Mouse (Mus musculus): ENCODE results near the gene Oxct2b.
"Not testable (repeated sequence)": the region's sequence is repeated elsewhere in the genome, so short reads cannot be mapped to it uniquely, and the experiment has no call there.

Oxct2b gene

DNA sequence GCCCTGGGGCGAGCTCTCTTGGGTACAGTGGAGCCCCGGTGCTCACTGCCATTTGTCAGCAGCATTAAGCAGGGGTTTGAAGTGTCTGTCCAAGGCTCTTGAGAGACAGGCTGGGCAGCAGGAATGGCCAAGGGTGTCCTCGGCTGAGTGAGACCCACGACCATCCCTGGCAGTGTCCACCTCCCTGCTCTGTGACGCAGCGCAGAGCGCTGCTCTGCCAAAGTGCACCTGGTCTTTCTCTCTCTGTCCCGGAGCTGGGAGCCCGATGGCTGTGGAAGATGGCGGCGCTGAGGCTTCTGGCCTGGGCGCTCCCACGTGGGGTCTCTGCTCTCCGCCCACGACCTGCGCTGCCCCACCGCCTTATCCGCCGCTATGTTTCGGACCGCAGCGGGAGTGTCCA, at the start of gene Oxct2b:
Oxct2b (plus strand) TSS at position 256 of the 400 bp plus-strand sequence.
- no peak for DNase-seq

DNA sequence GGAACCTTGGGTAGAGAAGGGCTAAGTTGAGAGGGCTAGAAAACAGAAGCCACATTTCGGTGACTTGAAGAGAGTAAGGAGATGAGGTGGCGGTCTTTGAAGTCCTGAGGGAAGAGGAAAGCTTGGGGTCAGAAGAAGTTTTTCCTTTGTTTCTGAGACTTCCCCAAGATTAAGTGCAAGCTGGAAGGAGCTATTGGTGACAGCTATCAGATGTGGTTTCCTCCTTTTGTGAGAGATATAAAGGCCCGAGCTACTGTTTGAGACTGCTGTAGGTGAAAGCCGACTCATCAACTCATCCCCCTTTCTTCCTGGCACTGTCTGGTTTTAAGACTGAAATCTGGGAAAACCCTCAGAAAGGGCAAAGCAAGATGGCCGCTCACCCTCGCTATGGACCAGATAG, 47.4 kb upstream of the Oxct2b start:
- DNase-seq, result no peak

DNA sequence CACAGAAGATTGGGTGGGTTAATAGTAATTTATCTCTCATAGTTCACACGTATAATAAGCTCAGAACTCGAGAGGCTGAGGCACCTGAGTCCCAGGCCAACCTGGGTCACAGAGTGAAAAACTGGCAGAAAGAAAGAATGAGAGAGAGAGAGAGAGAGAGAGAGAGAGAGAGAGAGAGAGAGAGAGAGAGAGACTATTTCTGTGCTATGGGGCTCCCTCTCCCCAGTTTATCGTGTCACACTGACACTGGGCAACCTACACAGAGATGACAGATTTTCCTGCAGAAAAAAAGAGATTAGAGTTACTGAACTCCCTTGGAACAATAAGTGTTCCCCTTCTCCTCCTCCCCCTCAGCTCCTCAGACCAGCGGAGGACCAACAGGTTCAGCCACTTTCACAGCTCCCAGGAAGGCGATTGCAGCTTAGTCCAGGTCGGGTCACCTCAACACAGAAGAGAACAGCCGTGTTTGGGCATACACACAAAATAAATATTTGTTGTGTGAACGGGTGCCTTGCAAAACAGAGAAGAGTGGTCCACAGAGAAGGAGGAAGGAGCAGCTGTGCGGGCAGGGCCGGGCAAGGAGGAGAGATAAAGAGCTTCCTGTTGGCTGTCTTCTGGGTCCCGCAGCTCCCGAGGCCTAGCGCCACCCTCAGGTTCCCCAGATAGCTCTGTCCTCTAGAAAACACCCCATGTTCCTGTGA, 44.6 kb upstream of the Oxct2b start:
- peak; percentile 67 for DNase-seq

DNA sequence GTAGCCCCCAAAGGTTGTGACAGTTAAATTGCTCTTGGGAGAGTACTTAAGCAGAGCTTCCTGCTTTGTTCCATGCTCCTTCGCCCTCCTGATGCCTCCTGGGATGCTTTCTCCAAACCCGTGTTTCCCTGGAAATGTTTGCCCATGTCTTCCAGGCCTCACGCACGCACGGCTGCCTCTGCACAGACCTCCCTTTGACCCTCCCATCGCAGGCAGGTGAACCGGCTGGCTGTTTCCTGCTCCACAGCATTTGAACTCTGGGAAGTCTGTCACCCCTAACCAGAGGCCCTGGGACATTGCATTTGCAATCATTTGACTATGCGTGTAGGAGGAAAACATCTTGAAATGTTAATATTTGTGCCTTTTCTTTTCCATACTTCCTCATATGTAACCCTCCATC, 39.1 kb upstream of the Oxct2b start:
- DNase-seq, result no peak

DNA sequence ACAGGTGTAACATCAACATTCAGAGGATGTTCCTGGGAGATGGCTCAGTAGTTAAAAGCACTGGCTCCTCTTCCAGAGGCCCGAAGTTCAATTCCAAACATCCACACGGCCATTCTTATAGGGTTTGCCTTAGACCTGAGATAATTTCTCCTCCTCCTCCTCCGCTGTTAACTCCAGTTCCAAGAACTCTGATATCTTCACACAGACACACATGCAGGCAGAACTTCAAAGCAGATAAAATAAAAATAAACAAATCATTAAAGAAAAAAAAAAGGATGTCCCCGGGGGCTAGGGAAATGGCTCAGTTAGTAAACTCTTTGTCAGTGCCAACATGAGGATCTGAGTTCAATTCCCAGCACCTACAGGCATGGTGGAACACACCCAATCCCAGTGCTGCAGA, 37.8 kb upstream of the Oxct2b start:
- DNase-seq, result no peak

DNA sequence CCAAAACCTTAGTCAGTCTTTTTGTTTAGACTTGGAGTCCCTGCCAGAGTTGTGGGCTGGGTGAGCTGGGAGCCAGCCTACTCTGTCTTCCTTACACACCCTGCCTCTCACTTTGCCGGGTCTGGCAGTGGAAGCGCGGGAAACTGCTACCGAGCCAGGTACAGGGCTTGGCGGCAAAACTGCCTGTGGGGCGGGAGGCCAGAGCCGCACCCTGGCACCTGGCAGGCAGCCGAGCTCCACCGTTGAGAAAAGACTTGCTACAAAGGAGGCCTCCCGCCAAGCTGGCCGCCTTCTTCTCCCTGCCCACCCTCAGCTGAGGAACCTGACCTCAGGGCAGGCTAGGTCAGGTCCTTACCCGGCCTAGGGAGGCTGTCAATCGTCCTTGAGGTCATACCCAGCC, 35.3 kb upstream of the Oxct2b start:
- DNase-seq, result peak; percentile 36

DNA sequence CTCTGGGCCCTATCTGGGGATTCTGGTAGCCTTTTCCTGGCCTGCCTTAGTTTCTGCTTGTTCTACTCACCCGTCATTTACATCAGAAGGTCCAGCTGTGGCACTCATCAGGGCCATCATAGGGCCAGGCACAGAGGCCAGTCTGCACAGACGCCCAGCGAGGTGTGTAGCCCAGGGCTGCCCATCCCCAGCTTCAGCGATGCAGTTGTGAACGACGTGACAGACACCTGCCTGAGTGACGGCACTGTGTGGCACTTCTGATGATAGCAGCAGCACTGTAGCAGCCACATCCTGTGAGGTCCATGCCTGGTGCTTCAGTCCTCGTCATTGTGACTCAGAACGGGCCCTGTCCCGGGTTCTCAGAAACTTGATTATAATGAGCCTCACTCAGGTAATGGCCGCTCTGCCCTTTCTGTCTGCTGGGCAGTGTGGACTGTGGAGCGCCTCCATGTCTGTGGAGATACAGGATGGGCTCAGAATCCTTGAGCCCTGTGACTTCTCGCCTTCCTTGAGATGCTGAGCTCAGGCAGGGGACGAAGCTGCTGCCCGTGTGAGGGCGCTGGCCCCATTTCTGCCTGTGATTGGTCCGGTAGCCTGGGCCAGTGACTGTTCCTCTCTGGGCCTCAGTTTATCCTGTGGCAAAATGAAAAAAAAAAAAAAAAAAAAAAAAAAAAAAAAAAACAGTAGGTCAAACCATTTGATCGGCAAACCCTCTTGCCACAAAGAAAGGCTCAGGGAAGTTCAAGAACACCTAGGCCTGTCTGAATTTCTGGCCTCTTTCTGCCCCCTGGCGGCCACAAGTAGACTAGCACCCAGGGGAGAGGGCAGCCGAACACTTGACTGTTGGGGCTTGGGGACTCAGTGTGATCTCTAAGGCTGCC, 33.5 kb upstream of the Oxct2b start:
- DNase-seq, result peak; percentile 44

DNA sequence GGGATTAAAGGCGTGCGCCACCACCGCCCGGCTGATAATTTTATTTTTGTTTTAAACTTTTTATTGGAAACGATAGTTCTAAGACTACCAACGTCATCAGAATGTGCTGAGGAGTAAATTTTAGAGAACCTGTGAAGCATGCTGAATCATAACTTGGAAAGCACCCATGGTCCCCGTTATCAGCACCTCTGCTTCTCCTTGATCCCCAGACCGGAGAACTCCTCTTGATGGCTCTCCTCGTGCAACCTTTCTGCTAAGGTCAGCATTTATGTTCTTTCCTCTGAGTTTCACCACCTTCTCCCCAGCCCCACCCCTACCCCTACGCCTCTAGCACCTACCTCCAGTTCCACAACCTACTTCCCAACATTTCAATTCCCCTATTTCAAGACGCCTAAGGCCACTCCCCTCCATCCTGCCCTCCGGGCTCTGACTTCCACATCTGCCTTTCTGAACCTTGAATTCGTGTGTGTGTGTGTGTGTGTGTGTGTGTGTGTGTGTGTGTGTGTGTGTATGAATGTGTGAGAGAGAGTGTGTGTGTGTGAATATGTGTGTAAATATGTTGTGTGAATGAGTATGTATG, 32.7 kb upstream of the Oxct2b start:
- DNase-seq, result no peak

DNA sequence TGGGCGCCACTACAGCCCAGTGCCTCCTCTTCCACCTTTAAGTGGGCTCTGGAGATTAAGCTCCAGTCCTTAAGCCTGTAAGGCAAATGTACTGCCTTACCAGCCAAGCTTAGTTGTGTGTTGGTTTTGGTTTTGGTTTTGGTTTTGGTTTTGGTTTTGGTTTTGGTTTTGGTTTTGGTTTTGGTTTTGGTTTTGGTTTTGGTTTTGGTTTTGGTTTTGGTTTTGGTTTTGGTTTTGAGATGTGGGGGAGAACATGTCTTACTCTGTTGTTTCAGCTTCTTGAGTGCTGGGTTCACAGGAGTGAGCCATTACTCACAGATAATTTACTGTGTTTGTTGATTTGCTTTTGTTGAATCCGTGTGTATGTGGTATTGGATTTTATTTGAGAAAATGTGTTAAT, 30.8 kb upstream of the Oxct2b start:
- no peak for DNase-seq

DNA sequence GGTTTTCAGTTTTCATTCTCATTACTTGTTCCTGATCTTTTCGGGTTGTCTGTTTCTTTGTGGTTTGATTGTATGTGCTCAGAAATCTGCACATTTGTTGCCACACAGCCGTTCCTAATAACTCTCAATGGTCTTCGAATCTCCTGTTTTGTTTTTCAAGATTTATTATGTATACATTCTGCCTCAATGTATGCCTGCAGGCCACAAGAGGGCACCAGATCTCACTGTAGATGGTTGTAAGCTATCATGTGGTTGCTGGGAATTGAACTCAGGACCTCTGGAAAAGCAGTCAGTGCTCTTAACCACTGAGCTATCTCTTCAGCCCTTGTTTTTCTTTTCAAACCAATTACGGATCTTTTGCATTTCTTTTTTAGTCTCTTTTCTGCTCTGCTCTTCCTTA, 29.7 kb upstream of the Oxct2b start:
- DNase-seq, result no peak

DNA sequence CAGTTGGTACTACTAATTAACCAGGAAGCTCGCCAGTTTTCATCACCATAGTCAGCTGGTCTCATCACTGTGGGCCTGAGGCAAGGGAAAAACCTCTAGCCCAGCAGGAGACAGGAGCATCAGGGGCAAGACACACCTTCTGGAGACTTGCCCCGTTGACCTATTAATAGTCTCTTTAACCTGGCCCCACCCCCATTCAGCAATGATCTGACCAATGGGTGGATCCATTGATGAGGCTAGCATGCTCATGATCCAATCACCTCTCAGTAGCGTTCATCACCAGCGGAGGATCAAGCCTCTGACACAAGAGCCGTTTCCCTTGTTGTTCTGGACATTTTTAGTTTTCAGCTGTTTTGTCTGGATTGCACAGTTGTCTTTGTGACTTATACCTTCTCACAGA, 23.4 kb upstream of the Oxct2b start:
- DNase-seq, result no peak

DNA sequence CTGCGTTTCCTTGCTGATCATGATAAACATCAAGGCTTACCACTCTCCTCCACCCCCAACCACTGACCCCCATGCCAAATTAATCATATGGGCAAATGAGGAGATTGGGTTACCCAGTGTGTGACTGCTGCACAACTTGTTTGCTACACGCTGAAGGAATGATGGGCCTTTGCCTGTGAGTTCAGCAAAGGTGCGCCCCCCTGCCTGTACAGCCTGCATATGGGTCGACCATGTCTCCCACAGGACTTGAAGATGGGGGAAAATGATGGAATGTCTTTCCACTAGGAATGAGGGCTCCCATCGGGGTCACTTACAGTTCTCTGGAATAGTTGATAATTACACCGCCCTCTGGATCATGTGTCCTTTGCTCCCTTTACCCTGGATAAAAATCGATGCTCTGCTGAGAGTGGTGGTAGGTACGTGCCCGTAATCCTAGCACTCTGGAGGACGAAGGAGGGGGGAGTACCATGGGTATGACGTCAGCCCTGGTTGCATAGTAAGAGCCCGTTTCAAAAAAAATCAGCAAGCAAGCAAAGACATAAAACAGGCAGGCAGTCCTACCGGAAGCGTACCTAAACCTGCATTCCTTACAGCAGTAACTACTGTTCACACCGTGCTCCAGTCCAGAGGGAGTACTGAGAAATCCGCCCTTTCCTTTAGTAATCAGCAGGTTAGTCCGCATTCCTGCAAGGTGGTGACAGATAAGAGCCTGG, 22.8 kb upstream of the Oxct2b start:
- no peak for DNase-seq

DNA sequence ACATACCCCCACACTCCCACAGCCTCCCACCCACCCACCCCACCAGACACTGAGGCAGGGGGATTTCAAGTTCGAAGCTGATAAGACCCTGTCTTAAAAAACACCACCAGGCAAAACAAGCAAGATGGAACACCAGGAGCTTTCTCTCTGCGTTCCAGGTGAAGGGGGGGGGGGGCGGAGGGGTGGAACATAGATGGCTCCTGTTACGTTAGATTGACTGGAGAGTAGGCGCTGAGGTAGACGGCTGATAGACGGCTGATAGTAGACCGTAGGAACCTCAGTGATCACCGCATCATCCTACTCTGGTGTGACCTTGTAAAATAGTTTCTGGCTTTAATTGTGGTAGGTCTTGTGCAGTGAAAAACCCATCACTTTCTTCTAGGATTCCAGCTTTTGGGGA, 22.2 kb upstream of the Oxct2b start:
- DNase-seq, result no peak

DNA sequence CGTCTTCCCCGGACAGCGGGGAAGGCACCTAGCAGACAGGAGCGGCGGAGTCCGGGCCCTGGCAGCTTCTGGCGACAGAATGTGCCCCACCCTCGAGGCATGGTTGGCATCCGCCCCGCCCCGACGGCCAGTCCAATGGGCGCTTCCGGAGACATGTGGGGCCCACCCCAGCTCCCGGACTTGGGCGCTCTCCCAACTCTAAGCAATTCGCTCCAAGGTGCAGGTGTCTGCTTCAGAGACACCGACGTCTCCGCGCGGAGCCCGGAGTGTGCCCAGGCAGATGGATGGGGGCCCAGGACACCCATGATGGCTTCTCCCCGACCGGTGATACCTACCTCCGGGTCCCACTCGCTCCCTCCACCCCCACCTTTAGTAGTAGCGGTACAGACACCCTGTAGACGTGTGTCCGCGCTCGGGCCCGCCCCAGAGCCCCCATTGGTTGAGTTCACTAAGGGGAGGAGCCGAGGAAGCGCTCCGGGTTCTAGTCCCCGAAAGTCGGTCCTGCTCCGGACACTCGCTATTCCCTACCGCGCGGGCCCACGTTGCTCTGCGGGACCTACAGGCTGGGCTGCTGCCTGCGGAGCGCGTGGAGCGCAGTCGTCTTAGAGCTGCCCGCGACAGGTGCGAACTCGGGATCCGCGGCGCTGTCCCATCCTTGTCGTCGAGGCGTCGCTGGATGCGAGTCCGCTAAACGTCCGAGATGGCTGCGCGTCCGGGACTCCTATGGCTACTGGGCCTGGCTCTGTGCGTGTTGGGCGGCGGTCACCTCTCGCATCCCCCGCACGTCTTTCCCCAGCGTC, 11.2 kb upstream of the Oxct2b start, which contains the start of gene Bmp8b:
Bmp8b (plus strand) TSS at position 515 of the 800 bp plus-strand sequence.
- no peak for DNase-seq

DNA sequence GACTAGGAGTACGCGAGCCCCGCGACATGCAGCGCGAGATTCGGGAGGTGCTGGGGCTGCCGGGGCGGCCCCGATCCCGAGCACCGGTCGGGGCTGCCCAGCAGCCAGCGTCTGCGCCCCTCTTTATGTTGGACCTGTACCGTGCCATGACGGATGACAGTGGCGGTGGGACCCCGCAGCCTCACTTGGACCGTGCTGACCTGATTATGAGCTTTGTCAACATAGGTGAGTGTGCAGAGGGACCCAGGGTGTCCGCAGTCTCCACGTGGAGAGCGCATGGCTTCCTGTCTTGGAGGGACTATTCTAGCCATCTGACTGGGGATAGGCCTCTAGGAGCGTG, 10.6 kb upstream of the Oxct2b start:
- no peak for DNase-seq

DNA sequence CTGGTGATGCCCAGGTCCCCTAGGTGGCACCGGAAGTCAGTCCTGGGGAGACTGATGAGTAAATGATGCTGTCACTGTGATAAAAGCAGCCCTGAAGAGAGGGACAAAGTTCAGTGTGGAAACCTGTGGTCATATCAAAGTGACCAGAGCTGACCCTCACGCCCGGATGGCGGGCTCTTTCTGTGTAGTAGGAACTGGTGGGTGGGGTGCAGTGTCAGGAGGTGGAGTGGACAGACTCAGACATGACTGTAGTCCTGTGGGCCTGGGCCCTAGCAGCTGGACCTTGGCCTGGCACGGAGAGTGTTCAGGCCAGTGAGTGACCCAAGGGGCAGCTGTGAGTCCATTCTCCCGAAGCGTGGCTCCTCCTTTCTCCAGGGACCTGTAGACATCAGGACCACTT, 10.1 kb upstream of the Oxct2b start:
- not testable (repeated sequence) for DNase-seq

DNA sequence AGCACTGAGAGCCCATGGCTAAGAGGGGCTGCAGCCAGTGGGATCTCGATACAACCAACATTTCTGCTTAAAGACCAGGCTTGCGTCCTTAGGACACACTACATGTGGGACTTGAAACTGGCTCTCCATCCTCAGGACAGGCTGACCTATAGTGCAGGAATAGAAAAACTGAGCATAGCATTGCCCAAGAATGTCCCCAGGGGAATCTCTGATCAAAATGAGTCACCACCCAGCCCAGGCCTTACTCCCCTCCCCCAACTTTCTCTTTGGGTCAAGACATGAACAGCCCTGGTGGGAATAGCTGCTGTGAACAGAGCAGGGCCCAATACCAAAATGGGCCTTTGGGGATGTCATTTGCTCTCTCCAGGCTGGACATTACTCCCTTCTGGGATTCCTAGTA, 9.2 kb upstream of the Oxct2b start:
- no peak for DNase-seq

DNA sequence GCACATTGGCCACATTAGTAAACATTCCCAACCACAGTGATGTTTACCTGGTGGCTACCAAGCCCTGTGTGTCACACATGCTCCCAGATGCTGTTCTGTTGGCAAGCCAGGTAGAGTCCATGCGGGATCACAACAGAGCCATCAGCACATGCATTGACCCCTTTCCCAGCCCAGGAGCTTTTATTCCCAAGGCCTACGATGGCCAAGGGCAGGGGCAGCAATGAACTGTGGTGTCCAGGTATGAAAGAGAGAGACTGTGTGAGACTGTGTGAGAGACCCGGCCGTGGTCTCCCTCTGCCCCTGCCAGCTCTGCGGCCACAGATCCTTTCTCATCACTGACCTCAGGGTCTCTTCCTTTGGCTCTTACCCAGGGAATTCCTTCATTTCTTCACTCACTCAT, 8.0 kb upstream of the Oxct2b start:
- DNase-seq, result no peak

DNA sequence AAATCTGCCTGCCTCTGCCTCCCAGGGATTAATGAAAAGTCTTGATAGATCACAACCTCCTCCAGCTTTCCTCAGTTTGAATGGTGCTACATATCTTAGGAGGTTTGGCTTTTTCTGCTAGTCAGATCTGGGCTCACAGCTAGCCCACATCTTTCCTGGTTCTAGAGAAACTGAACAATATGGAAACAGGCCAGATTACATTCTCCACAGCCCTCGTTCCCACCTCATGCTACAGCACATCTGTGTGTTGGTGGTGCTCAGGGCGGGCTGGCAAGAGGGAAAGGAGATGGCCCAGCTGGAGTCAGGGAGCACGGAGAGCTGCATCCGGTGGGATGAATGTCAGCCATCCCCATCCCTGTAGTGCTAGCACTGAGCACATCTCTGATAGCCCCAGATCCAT, 5.3 kb upstream of the Oxct2b start:
- DNase-seq, result no peak

DNA sequence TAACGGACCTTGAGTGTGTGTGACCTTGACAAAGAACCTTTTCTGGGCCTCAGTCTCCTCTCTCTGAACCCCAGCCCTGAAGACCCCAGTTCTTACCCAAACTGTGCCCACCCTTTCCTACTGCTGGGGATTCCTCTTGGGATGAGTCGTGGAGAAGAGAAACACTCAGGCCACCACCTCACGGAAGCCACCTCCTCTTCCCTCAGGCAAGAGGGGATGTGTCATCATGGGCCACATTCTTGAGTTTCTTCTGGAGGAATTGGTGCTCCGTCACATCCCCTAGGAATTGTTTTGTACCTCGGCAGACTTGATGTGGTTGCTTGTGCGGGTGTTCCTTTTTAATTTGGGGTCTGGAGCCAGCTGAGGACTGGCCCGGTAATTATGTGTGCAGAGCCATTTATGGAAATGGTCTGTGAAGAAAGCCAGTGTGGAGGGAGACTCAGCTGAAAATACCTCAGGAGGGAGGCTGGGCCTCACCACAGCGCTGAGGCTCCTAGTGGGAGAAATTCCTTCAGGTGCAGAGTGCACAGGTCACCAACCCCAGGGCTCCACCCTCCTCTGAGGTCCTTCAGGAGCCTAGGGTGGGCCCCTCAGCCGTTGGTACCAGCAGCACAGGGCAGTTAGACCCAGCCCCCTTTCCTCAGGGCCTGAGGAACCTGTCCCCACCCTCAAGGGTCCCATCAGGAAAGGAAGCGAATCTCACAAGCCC, 4.6 kb upstream of the Oxct2b start:
- DNase-seq, result not testable (repeated sequence)

DNA sequence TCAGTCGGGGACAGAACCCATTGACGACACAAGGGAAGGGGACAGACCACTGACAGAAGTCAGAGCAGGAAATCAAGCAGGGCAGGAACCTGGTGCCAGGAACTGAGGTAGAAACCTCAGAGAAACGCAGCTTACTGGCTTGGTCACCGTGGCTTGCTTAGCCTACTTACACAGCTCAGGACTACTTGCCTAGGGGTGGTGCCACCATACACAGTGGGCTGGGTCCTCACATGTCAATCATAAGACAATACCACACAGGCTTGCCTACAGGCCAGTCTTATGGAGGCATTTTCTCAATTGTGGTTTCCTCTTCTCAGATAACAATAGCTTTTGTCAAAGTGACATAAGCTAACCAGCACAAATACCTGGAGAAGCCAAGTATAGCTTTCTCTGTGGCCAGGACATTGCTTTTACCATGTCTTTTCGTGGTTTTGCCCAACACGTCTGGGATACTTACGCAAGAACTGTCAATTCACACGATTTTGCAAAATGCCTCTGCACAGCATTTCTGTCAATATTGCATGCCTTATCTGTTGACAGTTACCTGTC, 3.8 kb upstream of the Oxct2b start:
- no peak for DNase-seq

DNA sequence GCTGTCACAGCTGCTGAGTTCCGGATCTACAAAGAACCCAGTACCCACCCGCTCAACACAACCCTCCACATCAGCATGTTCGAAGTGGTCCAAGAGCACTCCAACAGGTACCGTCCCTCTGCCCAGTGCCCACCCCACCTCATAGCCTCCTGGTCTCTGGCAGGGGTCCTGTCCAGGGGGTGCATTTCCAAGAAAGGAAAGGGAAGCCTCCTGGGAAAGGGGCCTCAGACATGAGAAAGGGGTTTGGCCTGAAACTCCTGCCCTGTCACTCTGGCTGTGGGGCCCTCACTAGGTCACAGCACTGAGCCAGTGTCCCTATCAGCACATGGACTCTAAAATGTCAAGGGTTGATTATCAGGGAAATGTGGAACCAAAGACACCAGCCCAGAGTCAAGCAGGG, 1.4 kb upstream of the Oxct2b start:
- not testable (repeated sequence) for DNase-seq
